Mouse (Mus musculus) right cerebral cortex, postnatal 14 days (tissue): ENCODE measurements around the gene Slc8a1.

Source experiments
- DNase-seq: peaks from one replicate; pipeline ENCODE4 v3.0.0; 2022

Gene Slc8a1

GRCm38 (mm10) chr17:81554052-81554734 lies 184.0 kb downstream of the Slc8a1 start:
- no peak for DNase-seq

- DNase-seq: no peak
Observed at GRCm38 (mm10) chr17:81551856-81552635, 186.1 kb downstream of the Slc8a1 start.

GRCm38 (mm10) chr17:81550864-81551263 lies 187.3 kb downstream of the Slc8a1 start:
- DNase-seq: no peak

GRCm38 (mm10) chr17:81548016-81548415 lies 190.2 kb downstream of the Slc8a1 start:
- DNase-seq: no peak

- no peak for DNase-seq
Observed at GRCm38 (mm10) chr17:81546525-81546924, 191.7 kb downstream of the Slc8a1 start.

GRCm38 (mm10) chr17:81546012-81546411 lies 192.2 kb downstream of the Slc8a1 start:
- DNase-seq: no peak

GRCm38 (mm10) chr17:81544926-81545325 lies 193.3 kb downstream of the Slc8a1 start:
- DNase-seq: no peak

GRCm38 (mm10) chr17:81542313-81543185 lies 195.6 kb downstream of the Slc8a1 start:
- peak; percentile 14 for DNase-seq

- no peak for DNase-seq
Observed at GRCm38 (mm10) chr17:81538163-81539160, 199.7 kb downstream of the Slc8a1 start.

- DNase-seq: no peak
Observed at GRCm38 (mm10) chr17:81536093-81536492, 202.1 kb downstream of the Slc8a1 start.

GRCm38 (mm10) chr17:81529849-81530248 lies 208.3 kb downstream of the Slc8a1 start:
- no peak for DNase-seq

GRCm38 (mm10) chr17:81528940-81529339 lies 209.2 kb downstream of the Slc8a1 start:
- DNase-seq: no peak

GRCm38 (mm10) chr17:81526463-81526862 lies 211.7 kb downstream of the Slc8a1 start:
- no peak for DNase-seq

GRCm38 (mm10) chr17:81524826-81525225 lies 213.4 kb downstream of the Slc8a1 start:
- DNase-seq: no peak

- no peak for DNase-seq
Observed at GRCm38 (mm10) chr17:81523943-81524342, 214.2 kb downstream of the Slc8a1 start.

GRCm38 (mm10) chr17:81518316-81519025 lies 219.7 kb downstream of the Slc8a1 start:
- DNase-seq: no peak

GRCm38 (mm10) chr17:81516155-81516554 lies 222.0 kb downstream of the Slc8a1 start:
- no peak for DNase-seq

- DNase-seq: no peak
Observed at GRCm38 (mm10) chr17:81514022-81514421, 224.2 kb downstream of the Slc8a1 start.

- DNase-seq: no peak
Observed at GRCm38 (mm10) chr17:81513368-81513958, 224.7 kb downstream of the Slc8a1 start.

- DNase-seq: no peak
Observed at GRCm38 (mm10) chr17:81505162-81505685, 233.0 kb downstream of the Slc8a1 start.

- no peak for DNase-seq
Observed at GRCm38 (mm10) chr17:81504040-81504439, 234.1 kb downstream of the Slc8a1 start.
